Mouse (Mus musculus): Measurements from ENCODE around the gene Bri3. TPM values are rescaled to one million over a fixed set of nuclear protein-coding genes. Genes with fewer than 3 reads are reported as not detected.
"Not testable (repeated sequence)": the region's sequence is repeated elsewhere in the genome, so short reads cannot be mapped to it uniquely, and the experiment has no call there.

Gene Bri3
- polyA plus RNA-seq, 1 experiment from 2014 or later = 105 TPM

- H3K27ac ChIP-seq (ENCODE audit: low read depth, low read length) = no peak overlapping the region
- DNase-seq (ENCODE audit: low spot score) (no peak), ATAC-seq (no peak)
- H3K4me2 ChIP-seq (ENCODE audit: low read length) = no peak overlapping the region
- peaks cover 7% of the 10 kb centered on the region; the same call in 1 of the 2 replicates for H3K4me1 ChIP-seq (ENCODE audit: control insufficient read depth, insufficient read depth, low read length)
- H3K4me3 ChIP-seq (ENCODE audit: low read depth, low read length) = no peak overlapping the region
- no peaks in the 10 kb centered on the region for H3K36me3 ChIP-seq (ENCODE audit: control insufficient read depth, insufficient read depth, low read length)
- WGBS = 88% methylated on average over 6 of the region's 6 CpGs
- H3K9ac ChIP-seq (ENCODE audit: low read length) = no peak overlapping the region
- no peaks in the 10 kb centered on the region for H3K9me3 ChIP-seq (replicated peaks; ENCODE audit: control insufficient read depth, low read length)
- peaks cover 23% of the 10 kb centered on the region for H3K27me3 ChIP-seq (replicated peaks; ENCODE audit: control insufficient read depth, insufficient read depth, low read length)
Measured at GRCm38 (mm10) chr5:144359886-144360285, 115.6 kb downstream of the Bri3 start.

GRCm38 (mm10) chr5:144360346-144360745 is 116.1 kb downstream of the Bri3 start:
- Histone ChIP-seq H3K36me3 (ENCODE audit: control insufficient read depth, insufficient read depth, low read length) (no peaks in the 10 kb centered on the region), H3K4me1 (ENCODE audit: control insufficient read depth, insufficient read depth, low read length) (peaks cover 7% of the 10 kb centered on the region; the same call in 1 of the 2 replicates), H3K9ac (ENCODE audit: low read length) (no peak overlapping the region), H3K27ac (ENCODE audit: low read depth, low read length) (no peak overlapping the region), H3K4me3 (ENCODE audit: low read depth, low read length) (no peak overlapping the region), H3K9me3 (replicated peaks; ENCODE audit: control insufficient read depth, low read length) (no peaks in the 10 kb centered on the region), H3K4me2 (ENCODE audit: low read length) (no peak overlapping the region), H3K27me3 (replicated peaks; ENCODE audit: control insufficient read depth, insufficient read depth, low read length) (peaks cover 23% of the 10 kb centered on the region)
- DNase-seq (ENCODE audit: low spot score) (no peak), ATAC-seq (no peak)
- WGBS = 67% methylated on average over 6 of the region's 6 CpGs

GRCm38 (mm10) chr5:144364680-144365357 is 120.6 kb downstream of the Bri3 start:
- ATAC-seq (no peak), DNase-seq (ENCODE audit: low spot score) (no peak)
- H3K4me2 ChIP-seq (ENCODE audit: low read length) = no peak overlapping the region
- H3K4me1 ChIP-seq (ENCODE audit: control insufficient read depth, insufficient read depth, low read length) = no peaks in the 10 kb centered on the region
- H3K4me3 ChIP-seq (ENCODE audit: low read depth, low read length) = no peak overlapping the region
- no peak overlapping the region for H3K9ac ChIP-seq (ENCODE audit: low read length)
- H3K27me3 ChIP-seq (replicated peaks; ENCODE audit: control insufficient read depth, insufficient read depth, low read length) = peaks cover 4% of the 10 kb centered on the region; the same call in 1 of the 2 replicates
- 92% methylated on average over 11 of the region's 11 CpGs for WGBS
- no peaks in the 10 kb centered on the region for H3K36me3 ChIP-seq (ENCODE audit: control insufficient read depth, insufficient read depth, low read length)
- H3K9me3 ChIP-seq (replicated peaks; ENCODE audit: control insufficient read depth, low read length) = no peaks in the 10 kb centered on the region
- no peak overlapping the region for H3K27ac ChIP-seq (ENCODE audit: low read depth, low read length)

GRCm38 (mm10) chr5:144366551-144366950 is 122.3 kb downstream of the Bri3 start:
- not testable (repeated sequence) for H3K27ac ChIP-seq (ENCODE audit: low read depth, low read length); H3K9me3 ChIP-seq (replicated peaks; ENCODE audit: control insufficient read depth, low read length); H3K4me1 ChIP-seq (ENCODE audit: control insufficient read depth, insufficient read depth, low read length); H3K4me2 ChIP-seq (ENCODE audit: low read length); ATAC-seq; DNase-seq (ENCODE audit: low spot score); H3K27me3 ChIP-seq (replicated peaks; ENCODE audit: control insufficient read depth, insufficient read depth, low read length); H3K36me3 ChIP-seq (ENCODE audit: control insufficient read depth, insufficient read depth, low read length); H3K4me3 ChIP-seq (ENCODE audit: low read depth, low read length); H3K9ac ChIP-seq (ENCODE audit: low read length)
- WGBS = 73% methylated on average over 6 of the region's 6 CpGs

GRCm38 (mm10) chr5:144368661-144369205 is 124.5 kb downstream of the Bri3 start:
- no peak overlapping the region for H3K4me3 ChIP-seq (ENCODE audit: low read depth, low read length)
- ATAC-seq = no peak
- no peak for DNase-seq (ENCODE audit: low spot score)
- H3K9me3 ChIP-seq (replicated peaks; ENCODE audit: control insufficient read depth, low read length) = no peaks in the 10 kb centered on the region
- no peaks in the 10 kb centered on the region for H3K4me1 ChIP-seq (ENCODE audit: control insufficient read depth, insufficient read depth, low read length)
- H3K27me3 ChIP-seq (replicated peaks; ENCODE audit: control insufficient read depth, insufficient read depth, low read length) = no peaks in the 10 kb centered on the region
- H3K36me3 ChIP-seq (ENCODE audit: control insufficient read depth, insufficient read depth, low read length) = no peaks in the 10 kb centered on the region
- no peak overlapping the region for H3K4me2 ChIP-seq (ENCODE audit: low read length)
- no peak overlapping the region for H3K27ac ChIP-seq (ENCODE audit: low read depth, low read length)
- H3K9ac ChIP-seq (ENCODE audit: low read length) = no peak overlapping the region
- WGBS = 92% methylated on average over 9 of the region's 9 CpGs

- Histone ChIP-seq H3K4me2 (ENCODE audit: low read length) (no peak overlapping the region), H3K4me3 (ENCODE audit: low read depth, low read length) (no peak overlapping the region), H3K27me3 (replicated peaks; ENCODE audit: control insufficient read depth, insufficient read depth, low read length) (no peaks in the 10 kb centered on the region), H3K9me3 (replicated peaks; ENCODE audit: control insufficient read depth, low read length) (no peaks in the 10 kb centered on the region), H3K36me3 (ENCODE audit: control insufficient read depth, insufficient read depth, low read length) (no peaks in the 10 kb centered on the region), H3K9ac (ENCODE audit: low read length) (no peak overlapping the region), H3K27ac (ENCODE audit: low read depth, low read length) (no peak overlapping the region), H3K4me1 (ENCODE audit: control insufficient read depth, insufficient read depth, low read length) (no peaks in the 10 kb centered on the region)
- no peak for ATAC-seq
- DNase-seq (ENCODE audit: low spot score) = no peak
- 14% methylated on average over 6 of the region's 6 CpGs for WGBS
Measured at GRCm38 (mm10) chr5:144370986-144371385, 126.7 kb downstream of the Bri3 start.

GRCm38 (mm10) chr5:144372177-144372576 is 127.9 kb downstream of the Bri3 start:
- Histone ChIP-seq H3K9me3 (replicated peaks; ENCODE audit: control insufficient read depth, low read length) (no peaks in the 10 kb centered on the region), H3K4me3 (ENCODE audit: low read depth, low read length) (no peak overlapping the region), H3K27ac (ENCODE audit: low read depth, low read length) (no peak overlapping the region), H3K36me3 (ENCODE audit: control insufficient read depth, insufficient read depth, low read length) (no peaks in the 10 kb centered on the region), H3K27me3 (replicated peaks; ENCODE audit: control insufficient read depth, insufficient read depth, low read length) (no peaks in the 10 kb centered on the region), H3K9ac (ENCODE audit: low read length) (no peak overlapping the region), H3K4me1 (ENCODE audit: control insufficient read depth, insufficient read depth, low read length) (no peaks in the 10 kb centered on the region), H3K4me2 (ENCODE audit: low read length) (no peak overlapping the region)
- ATAC-seq (no peak), DNase-seq (ENCODE audit: low spot score) (no peak)
- 79% methylated on average over 2 of the region's 2 CpGs for WGBS

GRCm38 (mm10) chr5:144372885-144373284 is 128.6 kb downstream of the Bri3 start:
- Histone ChIP-seq H3K9ac (ENCODE audit: low read length) (no peak overlapping the region), H3K9me3 (replicated peaks; ENCODE audit: control insufficient read depth, low read length) (no peaks in the 10 kb centered on the region), H3K4me2 (ENCODE audit: low read length) (no peak overlapping the region), H3K36me3 (ENCODE audit: control insufficient read depth, insufficient read depth, low read length) (no peaks in the 10 kb centered on the region), H3K27me3 (replicated peaks; ENCODE audit: control insufficient read depth, insufficient read depth, low read length) (no peaks in the 10 kb centered on the region), H3K4me3 (ENCODE audit: low read depth, low read length) (no peak overlapping the region), H3K27ac (ENCODE audit: low read depth, low read length) (no peak overlapping the region), H3K4me1 (ENCODE audit: control insufficient read depth, insufficient read depth, low read length) (no peaks in the 10 kb centered on the region)
- DNase-seq (ENCODE audit: low spot score) (no peak), ATAC-seq (no peak)
- WGBS = 90% methylated on average over 2 of the region's 2 CpGs

GRCm38 (mm10) chr5:144379431-144379830 is 135.2 kb downstream of the Bri3 start:
- no peaks in the 10 kb centered on the region for H3K4me1 ChIP-seq (ENCODE audit: control insufficient read depth, insufficient read depth, low read length)
- no peak overlapping the region for H3K9ac ChIP-seq (ENCODE audit: low read length)
- H3K27ac ChIP-seq (ENCODE audit: low read depth, low read length) = no peak overlapping the region
- H3K36me3 ChIP-seq (ENCODE audit: control insufficient read depth, insufficient read depth, low read length) = no peaks in the 10 kb centered on the region
- no peaks in the 10 kb centered on the region for H3K27me3 ChIP-seq (replicated peaks; ENCODE audit: control insufficient read depth, insufficient read depth, low read length)
- DNase-seq (ENCODE audit: low spot score) = no peak
- no peak overlapping the region for H3K4me3 ChIP-seq (ENCODE audit: low read depth, low read length)
- no peaks in the 10 kb centered on the region for H3K9me3 ChIP-seq (replicated peaks; ENCODE audit: control insufficient read depth, low read length)
- no peak for ATAC-seq
- no peak overlapping the region for H3K4me2 ChIP-seq (ENCODE audit: low read length)
- 89% methylated on average over 4 of the region's 4 CpGs for WGBS
